Comparison of ENCODE assay signal across 8 mouse cellular contexts in the genomic region with DNA sequence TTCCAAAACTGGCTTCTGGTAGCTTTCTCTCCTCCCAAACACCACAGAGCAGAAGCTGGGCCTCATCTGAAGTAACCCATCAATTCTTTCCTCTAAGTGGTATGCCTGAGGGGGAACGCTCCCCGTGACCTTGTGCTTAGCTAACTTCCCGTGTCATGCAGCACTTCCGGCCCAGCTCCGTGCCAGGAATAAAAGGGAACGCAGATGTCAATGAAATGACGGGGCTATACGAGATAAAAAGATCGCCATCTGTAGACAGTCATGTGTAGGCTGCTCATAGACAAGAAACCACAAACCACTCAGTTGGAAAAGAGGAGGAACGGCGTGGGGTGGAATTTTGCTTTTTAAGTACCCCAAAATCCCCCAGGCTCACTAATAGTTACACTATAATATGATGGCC.
DNase-seq lines count a peak whose midpoint lies in the region; TF ChIP-seq lines count a peak whose summit lies in the region.

No protein-coding gene starts in this region.

- peaks cover 7% of the 10 kb centered on the region for H3K36me3 ChIP-seq in heart, adult 2 months (ENCODE audit: control insufficient read depth, insufficient read depth, low read length)
- no peaks in the 10 kb centered on the region for H3K36me3 ChIP-seq in limb, embryonic 10.5 days

- H3K4me3 ChIP-seq in layer of hippocampus, adult 2 months: no peak overlapping the region
- no peak overlapping the region for H3K4me3 ChIP-seq in heart, adult 2 months
- no peak overlapping the region for H3K4me3 ChIP-seq in limb, embryonic 10.5 days

- WGBS in heart, adult 2 months: 22% methylated on average over 11 of the region's 11 CpGs
- 78% methylated on average over 11 of the region's 11 CpGs for WGBS in limb, embryonic 10.5 days

- H3K79me2 ChIP-seq in heart, adult 2 months (replicated peaks; ENCODE audit: control insufficient read depth, insufficient read depth, low read length): no peaks in the 10 kb centered on the region

- TF ChIP-seq EP300 in heart, adult 2 months (IDR thresholded peaks at IDR 0.05; ENCODE audit: insufficient read depth, low read depth, low read length): no peak

- H3K27ac ChIP-seq in layer of hippocampus, adult 2 months: peak overlapping the region; percentile 75
- peak overlapping the region; percentile 38 for H3K27ac ChIP-seq in heart, adult 2 months
- no peak overlapping the region for H3K27ac ChIP-seq in limb, embryonic 10.5 days

- TF ChIP-seq CTCF in layer of hippocampus, adult 2 months (conservative IDR thresholded peaks at IDR 0.05): no peak
- TF ChIP-seq CTCF in heart, adult 2 months (IDR thresholded peaks at IDR 0.05): no peak

- TF ChIP-seq POLR2A in heart, adult 2 months (IDR thresholded peaks at IDR 0.05; ENCODE audit: insufficient read depth, low read depth, low read length): no peak

- intact Hi-C loops in heart, adult 2 months (cut with DNase I): no loop called here

- H3K27me3 ChIP-seq in heart, adult 2 months (ENCODE audit: control insufficient read depth, insufficient read depth, low read length): no peaks in the 10 kb centered on the region
- H3K27me3 ChIP-seq in limb, embryonic 10.5 days (ENCODE audit: low read depth, poor library complexity, severe bottlenecking): no peaks in the 10 kb centered on the region

- H3K9me3 ChIP-seq in limb, embryonic 10.5 days (replicated peaks): no peaks in the 10 kb centered on the region

- no peak overlapping the region for H3K9ac ChIP-seq in heart, adult 2 months (ENCODE audit: low read depth, low read length)

- no peak for DNase-seq in layer of hippocampus, adult 2 months (ENCODE audit: low spot score in 2 of 2)
- no peak for DNase-seq in layer of hippocampus, postnatal 10 days (ENCODE audit: low spot score in 2 of 2)
- peak in 1 of 2 experiments; percentile 40 for DNase-seq in heart, adult 2 months
- peak; percentile 33 to 58 for DNase-seq in kidney, postnatal 36 days
- DNase-seq in thymus, postnatal 14 days: peak; percentile 28
- DNase-seq in cerebellum, adult 11 months: no peak
- no peak for DNase-seq in T-cell, adult 2 months (ENCODE audit: low spot score)
- no peak for DNase-seq in limb, embryonic 10.5 days (ENCODE audit: low spot score)

- peaks cover 24% of the 10 kb centered on the region for H3K4me1 ChIP-seq in heart, adult 2 months (ENCODE audit: control insufficient read depth, insufficient read depth, low read length)
- 0 out of 2 replicates have a peak, but pooled peaks cover 6% of the 10 kb centered on the region for H3K4me1 ChIP-seq in limb, embryonic 10.5 days

Comparison
In these comparisons a context has a peak if more than half of its experiments do, and no peak if none do; other contexts are left out.
1. DNase-seq: peak in kidney, postnatal 36 days (2 of 2) and thymus, postnatal 14 days (single experiment); none in layer of hippocampus, adult 2 months (0 of 2), layer of hippocampus, postnatal 10 days (0 of 2), cerebellum, adult 11 months (single experiment), T-cell, adult 2 months (single experiment) and limb, embryonic 10.5 days (single experiment).